Mouse (Mus musculus): ENCODE measurements around the gene Elac2.

The Elac2 gene

DNA sequence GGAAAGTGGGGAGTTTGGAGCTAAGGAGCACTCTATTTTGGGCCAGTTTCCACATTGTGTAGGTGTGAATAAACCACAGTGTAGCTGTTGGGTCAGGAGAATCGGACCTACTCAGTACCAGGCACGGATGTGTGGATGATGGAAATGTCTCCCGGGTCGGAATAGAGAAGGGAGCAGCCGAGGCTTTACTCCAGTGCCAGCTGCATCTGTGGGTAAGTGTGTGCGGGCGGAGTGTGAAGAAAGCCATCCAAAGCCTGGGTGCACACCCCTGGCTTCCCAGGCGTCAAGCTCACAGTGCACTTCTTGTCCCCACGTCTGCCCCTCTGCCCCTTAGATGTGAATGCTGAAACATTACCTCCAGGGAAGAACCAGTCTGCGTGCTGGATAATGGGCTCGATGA, 43.9 kb downstream of the Elac2 start:
- DNase-seq (ENCODE audit: low read depth), result no peak

DNA sequence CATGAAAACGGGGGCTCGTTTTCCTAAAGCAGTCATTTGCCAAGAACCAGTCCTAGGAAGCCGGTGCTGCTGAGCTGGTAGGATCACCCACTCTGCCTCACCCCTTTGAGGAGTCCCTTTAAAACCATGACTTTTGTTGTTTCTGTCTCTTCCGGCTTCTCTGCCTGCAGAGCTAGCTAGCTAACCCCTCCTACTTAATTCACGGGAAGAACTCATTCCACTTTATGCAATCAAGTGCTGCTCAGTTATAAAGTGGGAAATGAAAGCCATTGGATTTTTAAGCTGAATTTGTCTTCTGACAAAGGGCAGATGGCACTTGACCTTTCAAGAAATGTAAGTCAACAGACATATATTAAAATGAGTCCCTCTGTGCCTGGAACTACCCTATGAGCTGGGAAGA, 49.2 kb downstream of the Elac2 start:
- DNase-seq (ENCODE audit: low read depth), result no peak

GRCm38 (mm10) chr11:65030201-65030600, 51.4 kb downstream of the Elac2 start:
- no peak for DNase-seq (ENCODE audit: low read depth)

DNA sequence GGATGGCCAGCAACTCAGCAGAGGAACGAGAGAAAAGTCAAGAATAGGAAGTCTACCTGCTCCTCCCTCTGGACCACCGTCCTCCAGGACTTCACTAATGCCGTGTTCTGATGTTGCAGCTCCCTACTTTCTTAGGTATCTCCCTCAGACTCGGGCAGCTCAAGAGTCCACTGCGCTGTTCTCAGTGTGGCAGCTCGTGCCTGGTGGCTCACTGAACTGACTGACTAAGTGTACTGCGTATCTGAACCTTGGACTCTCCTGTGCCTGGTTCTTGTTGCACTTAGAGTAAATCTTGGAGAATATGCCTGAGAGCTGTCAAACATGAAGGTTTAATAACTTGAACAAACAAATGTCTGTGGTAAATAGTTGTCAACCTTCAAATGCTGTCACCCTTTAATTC, 53.4 kb downstream of the Elac2 start:
- DNase-seq (ENCODE audit: low read depth), result no peak

- DNase-seq (ENCODE audit: low read depth), result no peak
These were observed 60.2 kb downstream of the Elac2 start for GRCm38 (mm10) chr11:65038996-65039395.

GRCm38 (mm10) chr11:65039517-65040095, 60.8 kb downstream of the Elac2 start:
- DNase-seq (ENCODE audit: low read depth), result no peak

DNA sequence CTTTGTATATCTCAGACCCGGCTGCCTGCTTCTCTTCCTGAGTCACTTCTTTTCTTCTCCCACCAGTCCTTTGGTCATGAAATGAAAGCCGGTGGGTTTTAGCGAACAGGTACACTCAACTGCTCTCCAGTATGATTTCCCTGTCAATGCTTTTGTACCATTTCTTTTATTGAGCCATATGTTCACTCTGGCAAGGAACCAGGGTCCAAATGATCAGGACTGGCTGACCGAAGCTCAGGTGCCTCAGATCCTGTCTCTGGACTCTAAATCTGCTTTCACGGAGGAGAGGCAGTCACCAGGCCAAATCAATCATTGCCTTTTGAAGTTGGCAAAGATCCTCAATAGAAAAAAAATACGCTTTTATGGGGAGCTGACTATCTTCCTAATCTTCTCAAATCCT, 61.7 kb downstream of the Elac2 start:
- no peak for DNase-seq (ENCODE audit: low read depth)

- no peak for DNase-seq (ENCODE audit: low read depth)
These were observed 70.3 kb downstream of the Elac2 start for GRCm38 (mm10) chr11:65049090-65049489.

DNA sequence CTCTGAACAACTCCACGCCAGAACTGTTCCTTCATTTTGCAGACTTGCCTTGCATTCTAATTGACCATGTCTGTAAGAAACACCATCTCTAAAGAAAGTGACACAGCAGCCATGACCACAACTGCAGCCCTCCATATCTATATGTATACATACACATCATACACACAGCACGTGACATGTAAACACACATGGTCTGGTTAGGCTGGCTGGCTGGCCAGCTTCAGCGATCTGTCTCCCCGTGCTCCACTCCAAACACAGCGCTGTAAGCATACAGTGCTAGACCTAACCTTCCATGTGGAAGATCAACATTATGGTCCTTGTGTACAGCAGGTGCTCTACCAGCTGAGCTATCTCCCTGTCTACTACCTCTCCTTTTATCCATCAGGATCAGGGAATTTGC, 72.0 kb downstream of the Elac2 start:
- no peak for DNase-seq (ENCODE audit: low read depth)

All from c-Kit-positive CD71-positive TER-119-negative erythroid progenitor cells, embryonic 14.5 days (primary cell).